Mouse (Mus musculus) liver, adult 2 months (tissue): Measurements from ENCODE around the gene Nrip2. TPM values are rescaled to one million over a fixed set of nuclear protein-coding genes. Genes with fewer than 3 reads are reported as not detected.

ENCODE experiments used
- DNase-seq: peaks from one replicate; pipeline ENCODE4 v3.0.0-alpha.2; 2011; ENCODE audit warnings: low read depth, low spot score; ENCODE audit errors: extremely low read depth
- H3K27ac ChIP-seq: fragments of 200-500 bp; replicated peaks from 2 replicates; pipeline ENCODE4 v1.5.1; 2012; ENCODE audit warnings: low read depth, mild to moderate bottlenecking, control low read depth, inconsistent platforms, low read length; ENCODE audit not compliant: insufficient read depth
- H3K27me3 ChIP-seq: fragments of 200-500 bp; 2 replicates; pipeline ENCODE4 v1.6.1; 2012; ENCODE audit warnings: mild to moderate bottlenecking, moderate library complexity, low read length, inconsistent platforms; ENCODE audit not compliant: control insufficient read depth, insufficient read depth
- H3K36me3 ChIP-seq: fragments of 200-500 bp; 2 replicates; pipeline ENCODE4 v1.6.1; 2012; ENCODE audit warnings: low read length, inconsistent platforms; ENCODE audit not compliant: control insufficient read depth, insufficient read depth
- H3K4me1 ChIP-seq: fragments of 200-500 bp; 2 replicates; pipeline ENCODE4 v1.6.1; 2011; ENCODE audit warnings: low read length; ENCODE audit not compliant: control insufficient read depth, insufficient read depth
- H3K4me3 ChIP-seq: fragments of 200-500 bp; 2 replicates; pipeline ENCODE4 v1.5.1; 2011; ENCODE audit warnings: low read depth, mild to moderate bottlenecking, control low read depth, low read length, moderate library complexity; ENCODE audit not compliant: insufficient read depth
- H3K79me2 ChIP-seq: fragments of 200-500 bp; 2 replicates; pipeline ENCODE4 v1.6.1; 2012; ENCODE audit warnings: inconsistent platforms, mild to moderate bottlenecking, low read length, moderate library complexity; ENCODE audit not compliant: control insufficient read depth, insufficient read depth
- H3K9ac ChIP-seq: fragments of 200-500 bp; 2 replicates; pipeline ENCODE4 v1.6.1; 2012; ENCODE audit warnings: low read depth, mild to moderate bottlenecking, control low read depth, inconsistent platforms, low read length
- CTCF ChIP-seq: fragments of 200-500 bp; IDR thresholded peaks from 2 replicates; pipeline ENCODE4 v1.5.1; 2011; ENCODE audit warnings: low read depth, low read length, control low read depth
- POLR2A ChIP-seq: fragments of 200-500 bp; IDR thresholded peaks from 2 replicates; pipeline ENCODE4 v1.6.1; 2011; ENCODE audit warnings: low read length, control low read depth; ENCODE audit not compliant: insufficient read depth; ENCODE audit errors: extremely low read depth
- WGBS: fragments of 180-500 bp; shearing (Covaris S2); methylation state at CpG from one replicate; pipeline ENCODE4 v1.1.7; 2018; 5-methylcytosine and 5-hydroxymethylcytosine counted together
- polyA plus RNA-seq: library from polyadenylated mRNA; depleted of rRNA; stranded (reverse); fragments of >200 nt; gene quantifications from 2 replicates; pipeline ENCODE4 v1.2.3, GENCODE M21; 2012
- total RNA-seq: library from RNA; depleted of rRNA; stranded (reverse); fragments of >200 nt; gene quantifications from 2 replicates; pipeline ENCODE4 v1.2.3, GENCODE M21; 2014

The Nrip2 gene
- total and polyA plus RNA-seq, 2 experiments = 0.09 TPM; not detected in 1

DNA sequence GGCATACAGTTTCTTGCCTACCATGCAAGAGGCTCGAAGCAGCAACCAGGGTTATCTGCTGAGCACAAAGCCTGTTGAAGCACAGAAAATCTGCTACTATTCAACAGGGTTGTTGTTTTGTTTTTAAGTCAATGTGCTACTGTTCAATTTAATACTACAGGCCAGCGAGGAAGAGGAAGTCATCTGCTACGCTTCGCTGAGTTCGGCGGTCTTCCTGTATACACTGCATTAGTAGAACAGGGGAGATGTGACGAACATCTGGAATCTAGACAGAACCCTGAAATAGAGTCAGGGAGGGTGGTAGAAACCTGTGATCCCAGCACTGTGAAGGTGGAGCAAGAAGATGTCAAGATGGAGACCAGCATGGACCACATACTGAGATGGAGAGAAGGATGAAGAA, 15.3 kb upstream of the Nrip2 start:
- 80% methylated on average over 7 of the region's 7 CpGs for WGBS

DNA sequence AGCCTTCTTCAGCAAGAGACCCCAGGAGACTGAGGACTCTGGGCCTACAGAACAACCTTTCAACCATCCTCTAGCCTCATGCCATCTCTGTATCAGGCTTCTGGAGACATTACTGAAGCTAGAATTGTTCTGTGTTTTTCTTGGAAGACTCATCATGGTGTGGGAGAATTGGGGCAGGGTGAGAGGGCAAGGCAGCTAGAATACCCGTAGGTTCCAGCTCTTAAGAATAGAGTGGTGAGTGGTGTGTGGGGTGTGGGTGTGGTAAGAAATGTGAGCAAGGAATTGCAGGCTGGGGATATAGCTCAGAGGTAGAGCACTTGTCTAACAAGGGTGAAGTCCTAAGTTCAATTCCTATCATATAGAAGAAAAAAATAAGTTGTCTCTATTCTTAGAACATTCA, 14.1 kb upstream of the Nrip2 start:
- Histone ChIP-seq H3K36me3 (no peaks in the 10 kb centered on the region), H3K27ac (no peak overlapping the region), H3K4me3 (no peak overlapping the region), H3K4me1 (peaks cover 2% of the 10 kb centered on the region), H3K27me3 (no peaks in the 10 kb centered on the region), H3K9ac (no peak overlapping the region), H3K79me2 (no peaks in the 10 kb centered on the region)
- TF ChIP-seq CTCF (no peak), POLR2A (no peak)
- DNase-seq = no peak
- 83% methylated on average over 1 of the region's 1 CpGs for WGBS

More for the DNA sequence above, 15.3 kb upstream of the Nrip2 start:
- H3K4me3 ChIP-seq = no peak overlapping the region
- DNase-seq = no peak
- no peak overlapping the region for H3K9ac ChIP-seq
- TF ChIP-seq CTCF = no peak
- TF ChIP-seq POLR2A = no peak
- peaks cover 2% of the 10 kb centered on the region for H3K4me1 ChIP-seq
- no peak overlapping the region for H3K27ac ChIP-seq
- no peaks in the 10 kb centered on the region for H3K27me3 ChIP-seq
- no peaks in the 10 kb centered on the region for H3K36me3 ChIP-seq
- H3K79me2 ChIP-seq = no peaks in the 10 kb centered on the region

DNA sequence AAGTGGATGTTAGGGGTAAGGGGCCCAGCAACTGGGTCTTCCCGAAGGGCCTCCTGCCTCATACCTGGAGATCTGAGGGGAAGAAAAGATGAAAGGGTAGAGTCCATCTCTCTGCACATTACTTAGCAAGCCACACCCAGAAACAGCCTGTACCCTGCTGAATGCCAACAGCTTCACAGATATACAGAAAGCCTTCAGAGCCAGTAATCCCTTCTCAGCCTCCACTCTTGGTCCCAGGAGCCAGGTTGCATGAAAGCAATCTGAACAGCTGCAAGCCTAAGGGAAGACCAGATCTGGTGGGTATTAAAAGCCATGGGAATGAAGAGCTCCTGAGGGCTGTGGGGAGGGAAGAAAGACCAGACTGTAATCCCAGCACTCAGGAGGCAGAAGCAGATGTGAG, 9.9 kb upstream of the Nrip2 start:
- Histone ChIP-seq H3K79me2 (no peaks in the 10 kb centered on the region), H3K36me3 (no peaks in the 10 kb centered on the region), H3K4me3 (no peak overlapping the region), H3K4me1 (no peaks in the 10 kb centered on the region), H3K27me3 (no peaks in the 10 kb centered on the region), H3K27ac (no peak overlapping the region), H3K9ac (no peak overlapping the region)
- 100% methylated on average over 1 of the region's 1 CpGs for WGBS
- no peak for DNase-seq
- TF ChIP-seq POLR2A (no peak), CTCF (no peak)

DNA sequence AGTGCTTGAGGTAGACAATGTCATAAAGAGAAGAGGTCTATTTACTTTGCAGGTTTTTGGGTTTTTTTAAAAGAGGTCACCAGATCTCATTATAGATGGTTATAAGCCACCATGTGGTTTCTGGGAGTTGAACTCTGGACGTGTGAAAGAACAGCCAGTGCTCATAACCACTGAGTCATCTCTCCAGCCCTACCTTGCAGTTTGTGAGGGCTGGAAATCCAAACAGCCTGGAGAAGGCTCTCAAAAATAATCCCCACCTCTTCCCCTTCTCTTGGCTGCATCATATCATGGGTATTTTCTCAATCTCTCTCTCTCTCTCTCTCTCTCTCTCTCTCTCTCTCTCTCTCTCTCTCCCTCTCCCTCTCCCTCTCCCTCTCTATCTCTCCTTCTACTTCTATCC, 8.4 kb upstream of the Nrip2 start:
- no peaks in the 10 kb centered on the region for H3K79me2 ChIP-seq
- DNase-seq = no peak
- H3K4me3 ChIP-seq = no peak overlapping the region
- H3K27me3 ChIP-seq = no peaks in the 10 kb centered on the region
- no peak overlapping the region for H3K27ac ChIP-seq
- WGBS = 61% methylated on average over 1 of the region's 1 CpGs
- H3K9ac ChIP-seq = no peak overlapping the region
- TF ChIP-seq CTCF (no peak), POLR2A (no peak)
- no peaks in the 10 kb centered on the region for H3K36me3 ChIP-seq
- no peaks in the 10 kb centered on the region for H3K4me1 ChIP-seq

DNA sequence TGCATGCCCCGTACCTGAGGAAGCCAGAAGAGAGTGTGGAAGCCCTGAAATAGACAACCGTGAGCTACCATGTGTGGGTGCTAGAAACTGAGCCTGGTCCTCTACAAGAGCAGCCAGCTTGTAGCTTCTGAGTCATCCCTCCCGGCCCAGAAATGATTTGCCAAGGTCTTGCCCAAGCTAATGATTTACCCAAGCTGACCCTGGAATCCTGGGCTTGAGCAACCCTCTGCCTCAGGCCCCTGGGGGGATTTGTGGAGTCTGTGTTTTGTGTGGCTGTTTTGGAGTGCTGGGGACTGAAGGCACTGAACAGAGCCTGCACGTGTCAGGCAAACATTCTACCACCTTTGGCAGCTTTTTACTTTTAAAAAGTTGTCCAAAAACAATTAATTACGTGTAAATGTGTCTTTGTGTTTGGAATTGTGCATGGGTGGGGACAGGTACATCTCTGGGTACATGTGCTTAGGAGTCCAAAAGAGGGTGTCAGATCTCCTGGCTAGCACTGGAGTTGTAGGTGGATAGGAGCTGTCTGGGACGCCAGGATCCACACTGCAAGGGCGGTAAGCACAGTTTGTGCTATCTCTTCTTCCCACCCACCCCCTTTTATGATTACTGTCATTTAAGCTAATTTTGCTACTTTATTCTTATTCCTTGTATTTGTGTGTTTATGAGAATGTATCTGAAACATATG, 1.4 kb upstream of the Nrip2 start:
- 0 out of 2 replicates have a peak, but pooled peaks cover 2% of the 10 kb centered on the region for H3K4me1 ChIP-seq
- H3K79me2 ChIP-seq = no peaks in the 10 kb centered on the region
- no peak overlapping the region for H3K9ac ChIP-seq
- no peak overlapping the region for H3K27ac ChIP-seq
- H3K27me3 ChIP-seq = no peaks in the 10 kb centered on the region
- H3K4me3 ChIP-seq = no peak overlapping the region
- TF ChIP-seq POLR2A (no peak), CTCF (no peak)
- DNase-seq = peak; percentile 76
- no peaks in the 10 kb centered on the region for H3K36me3 ChIP-seq
- WGBS = 38% methylated on average over 7 of the region's 7 CpGs

DNA sequence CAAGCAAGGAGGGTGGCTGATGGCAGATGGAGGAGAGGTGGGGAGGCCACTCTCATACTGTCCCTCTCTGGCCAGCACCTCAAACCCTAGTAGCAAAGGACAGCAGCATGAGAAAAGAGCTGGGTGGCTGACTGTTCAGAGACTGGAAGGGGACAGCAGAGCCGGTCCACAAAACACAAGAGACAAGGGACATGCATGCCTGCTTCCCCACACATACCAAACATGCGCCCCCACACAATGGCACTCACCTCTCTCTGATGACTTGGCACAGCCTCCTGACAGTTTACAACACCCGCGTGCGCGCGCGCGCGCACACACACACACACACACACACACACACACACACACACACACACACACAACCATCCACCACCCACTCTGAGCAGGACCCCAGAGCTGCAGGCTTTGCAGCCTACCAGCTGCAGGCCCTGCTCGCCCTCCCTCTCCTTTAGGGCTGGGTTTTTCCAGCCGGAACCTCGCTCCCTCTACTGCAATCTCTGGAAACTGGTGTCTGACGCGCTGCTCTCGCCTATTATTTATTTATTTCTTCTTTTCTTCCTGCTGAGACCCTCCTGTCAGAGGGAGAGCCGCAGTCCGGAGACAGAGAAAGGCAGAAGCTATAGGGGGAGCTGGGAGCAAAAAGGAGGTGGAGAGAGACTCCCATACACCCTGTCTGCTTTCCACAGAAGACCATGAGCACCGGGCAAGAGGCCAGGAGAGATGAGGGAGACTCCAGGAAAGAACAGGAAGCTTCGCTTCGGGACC, 507 bp downstream of the Nrip2 start:
- WGBS = 34% methylated on average over 21 of the region's 21 CpGs
- no peak overlapping the region for H3K9ac ChIP-seq
- DNase-seq = no peak
- 0 out of 2 replicates have a peak, but pooled peaks cover 2% of the 10 kb centered on the region for H3K4me1 ChIP-seq
- H3K27ac ChIP-seq = no peak overlapping the region
- H3K36me3 ChIP-seq = no peaks in the 10 kb centered on the region
- no peak overlapping the region for H3K4me3 ChIP-seq
- H3K79me2 ChIP-seq = no peaks in the 10 kb centered on the region
- H3K27me3 ChIP-seq = no peaks in the 10 kb centered on the region
- TF ChIP-seq POLR2A (no peak), CTCF (no peak)
